Mouse (Mus musculus) layer of hippocampus, adult 6 months (tissue): ENCODE results near the gene Olfr110. TPM values are rescaled to one million over a fixed set of nuclear protein-coding genes. Genes with fewer than 3 reads are reported as not detected.

Source experiments
- long read RNA-seq, 2 experiments: library from polyadenylated mRNA; unstranded; transcript quantifications; one replicate each; pipeline ENCODE4 v2.0.0; 2019 to 2020
- polyA plus RNA-seq: library from polyadenylated mRNA; unstranded; fragments of <200 nt; fragmentation: Nextera tagmentation; gene quantifications from 2 replicates; pipeline ENCODE4 v1.2.3, GENCODE M21; 2021

The Olfr110 gene
- polyA plus RNA-seq = not detected in 2 replicates
- long read RNA-seq, experiment 1 = 0 reads
- long read RNA-seq, experiment 2, partial matches to known transcripts = 1 of 1 reads
- long read RNA-seq, experiment 2, other reads (novel, unspliced or antisense) = 0 of 1 reads

DNA sequence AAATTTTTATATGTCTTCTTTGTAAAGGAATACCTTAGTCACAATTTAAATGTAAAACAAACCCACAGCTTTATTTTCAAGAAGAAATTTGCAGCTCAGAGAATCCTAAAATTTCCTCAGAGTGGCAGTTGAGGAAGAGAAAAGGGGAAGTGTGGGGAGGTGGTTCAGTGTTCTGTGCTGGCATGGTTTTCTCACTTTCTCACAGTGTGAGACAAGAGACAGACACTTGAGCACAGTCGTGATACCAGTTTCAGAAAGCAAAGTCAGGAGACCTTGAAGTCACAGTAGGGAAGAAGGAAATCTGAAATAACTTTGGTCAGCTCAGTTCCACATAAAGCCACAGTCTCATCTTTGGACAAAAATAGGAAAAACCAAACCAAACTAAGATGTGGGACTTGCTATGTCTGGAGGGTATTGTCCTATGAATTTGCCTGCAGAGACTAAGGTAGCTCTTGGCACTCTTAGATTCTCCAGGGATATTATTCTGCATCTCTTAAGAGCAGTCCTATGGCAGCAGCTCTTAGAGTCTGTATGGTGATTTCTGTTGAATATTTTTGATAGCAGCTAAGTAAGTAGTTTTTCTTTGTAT lies at the start of gene Olfr110:
Olfr110 (plus strand) TSS at position 539 of the 589 bp plus-strand sequence.

GRCm38 (mm10) chr17:37445180-37445579 lies 47.1 kb upstream of the Olfr110 start, which contains the start of gene Olfr108:
TSS of gene Olfr108 (plus strand) at chr17:37445480.

GRCm38 (mm10) chr17:37458616-37459015 lies 33.7 kb upstream of the Olfr110 start, which contains the start of gene Olfr109:
TSS of gene Olfr109 (plus strand) at chr17:37458916.

DNA sequence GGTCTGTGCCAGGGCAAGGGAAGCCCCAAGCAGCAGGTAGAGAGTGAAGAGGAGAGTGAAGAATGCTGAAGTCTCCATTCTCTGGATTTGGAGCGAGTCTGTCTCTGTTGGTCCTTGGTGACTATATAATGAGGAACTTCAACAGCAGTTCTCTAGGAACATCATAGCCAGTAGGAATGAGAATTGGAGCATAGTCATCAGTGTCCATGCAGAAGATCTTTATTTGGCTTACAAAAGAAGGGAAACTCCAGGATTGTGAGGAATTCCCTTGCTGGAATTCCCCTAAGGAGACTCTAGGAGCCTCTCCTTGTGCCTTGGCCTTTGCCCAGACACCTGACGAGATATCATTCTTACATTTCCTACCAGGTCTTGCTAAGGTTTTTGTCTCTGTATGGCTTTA lies 8.8 kb upstream of the Olfr110 start, which contains the start of gene H2-M2:
H2-M2 (minus strand) TSS at position 101 of the 400 bp plus-strand sequence.

GRCm38 (mm10) chr17:37507730-37508129 lies 15.5 kb downstream of the Olfr110 start, which contains the start of gene Olfr111:
TSS of gene Olfr111 (plus strand) at chr17:37508030.

Other genes with a start within 250 kb of the Olfr110 start
- not detected in 2 replicates for gene Olfr98, start 228.7 kb upstream of the Olfr110 start, polyA plus RNA-seq
- gene H2-M3, start 222.2 kb upstream of the Olfr110 start, polyA plus RNA-seq = 3.3 and 3.5 TPM in 2 replicates
- gene Olfr99, start 209.0 kb upstream of the Olfr110 start, polyA plus RNA-seq = not detected in 2 replicates
- gene Olfr101, start 188.2 kb upstream of the Olfr110 start, polyA plus RNA-seq = not detected in 2 replicates
- gene Olfr102, start 175.4 kb upstream of the Olfr110 start, polyA plus RNA-seq = not detected in 2 replicates
- gene Olfr103, start 152.8 kb upstream of the Olfr110 start, polyA plus RNA-seq = not detected in 2 replicates
- not detected in 2 replicates for gene Olfr104-ps, start 132.9 kb upstream of the Olfr110 start, polyA plus RNA-seq
- gene Olfr105-ps, start 113.4 kb upstream of the Olfr110 start, polyA plus RNA-seq = not detected in 2 replicates
- not detected in 2 replicates for gene Olfr106-ps, start 102.1 kb upstream of the Olfr110 start, polyA plus RNA-seq
- gene Olfr107, start 93.2 kb upstream of the Olfr110 start, polyA plus RNA-seq = not detected in 2 replicates
- not detected in 2 replicates for gene Olfr108, start 47.0 kb upstream of the Olfr110 start, polyA plus RNA-seq
- not detected in 2 replicates for gene Olfr109, start 33.6 kb upstream of the Olfr110 start, polyA plus RNA-seq
- gene H2-M2, start 8.9 kb upstream of the Olfr110 start, polyA plus RNA-seq = not detected in 2 replicates
- gene Olfr111, start 15.6 kb downstream of the Olfr110 start, polyA plus RNA-seq = not detected in 2 replicates
- not detected in 2 replicates for gene Olfr112, start 77.0 kb downstream of the Olfr110 start, polyA plus RNA-seq
- not detected in 2 replicates for gene Olfr113, start 85.2 kb downstream of the Olfr110 start, polyA plus RNA-seq
- gene Olfr114, start 100.3 kb downstream of the Olfr110 start, polyA plus RNA-seq = not detected in 2 replicates
- not detected in 2 replicates for gene Olfr115, start 134.6 kb downstream of the Olfr110 start, polyA plus RNA-seq
- gene Olfr116, start 134.7 kb downstream of the Olfr110 start, polyA plus RNA-seq = not detected in 2 replicates
- not detected in 2 replicates for gene Olfr117, start 171.3 kb downstream of the Olfr110 start, polyA plus RNA-seq
- gene Olfr118, start 174.5 kb downstream of the Olfr110 start, polyA plus RNA-seq = not detected in 2 replicates
- not detected in 2 replicates for gene Olfr119, start 204.1 kb downstream of the Olfr110 start, polyA plus RNA-seq
- not detected in 2 replicates for gene Olfr120, start 229.3 kb downstream of the Olfr110 start, polyA plus RNA-seq